Comparison of ENCODE assay signal across 13 mouse cellular contexts in genomic region chr4:32160815-32161214, GRCm38 (mm10).
DNase-seq lines count a peak whose midpoint lies in the region; ATAC-seq lines count a peak whose summit lies in the region.
"Had no signal": no experiment of that assay in that cellular context is flagged by ENCODE, and none has a peak within 500 bp of the region (broad histone marks: within the 10 kb centered on the region; RNA-seq: fewer than 3 reads in every experiment).

No protein-coding gene starts in this region.

- no peaks in the 10 kb centered on the region for H3K9me3 ChIP-seq in kidney, embryonic 14.5 days (ENCODE audit: control insufficient read depth, low read length)
- H3K9me3 ChIP-seq in kidney, embryonic 16.5 days (ENCODE audit: low read length), result no peaks in the 10 kb centered on the region
- H3K9me3 ChIP-seq: embryonic facial prominence, embryonic 15.5 days; midbrain, embryonic 12.5 days had no signal

- H3K27me3 ChIP-seq in kidney, embryonic 14.5 days (ENCODE audit: control insufficient read depth, insufficient read depth, low read length), result no peaks in the 10 kb centered on the region
- H3K27me3 ChIP-seq in kidney, embryonic 16.5 days (ENCODE audit: insufficient read depth, low read length), result no peaks in the 10 kb centered on the region
- H3K27me3 ChIP-seq: embryonic facial prominence, embryonic 15.5 days had no signal

- no peak overlapping the region for H3K27ac ChIP-seq in kidney, embryonic 14.5 days (ENCODE audit: low read depth, low read length)
- no peak overlapping the region for H3K27ac ChIP-seq in kidney, embryonic 16.5 days (ENCODE audit: low read length)
- H3K27ac ChIP-seq: embryonic facial prominence, embryonic 15.5 days; kidney, postnatal 0 days had no signal

- 0 out of 2 replicates have a peak, but pooled peaks have one; percentile 9 for ATAC-seq in kidney, embryonic 14.5 days (ENCODE audit: low FRiP score, low TSS enrichment)
- no peak for ATAC-seq in kidney, embryonic 16.5 days (ENCODE audit: low FRiP score, low TSS enrichment)
- ATAC-seq in hematopoietic stem cell, adult 5-6 weeks (replicated peaks in 1 of 2; ENCODE audit: insufficient read depth in 1 of 2, low FRiP score in 2 of 2, low TSS enrichment in 1 of 2, low read depth in 1 of 2, poor library complexity in 2 of 2, severe bottlenecking in 2 of 2), result peak; percentile 14 to 47; a peak in 3 of 4 replicates
- 0 out of 2 replicates have a peak, but pooled peaks have one; percentile 26 for ATAC-seq in neutrophil, adult 5-6 weeks (ENCODE audit: extremely low read depth, insufficient number of reproducible peaks, low FRiP score, poor library complexity, severe bottlenecking)

- H3K36me3 ChIP-seq in kidney, embryonic 14.5 days (ENCODE audit: control insufficient read depth, insufficient read depth, low read length), result no peaks in the 10 kb centered on the region
- no peaks in the 10 kb centered on the region for H3K36me3 ChIP-seq in kidney, embryonic 16.5 days (ENCODE audit: insufficient read depth, low read length)
- H3K36me3 ChIP-seq: embryonic facial prominence, embryonic 15.5 days; midbrain, embryonic 12.5 days had no signal

- peak; percentile 61 for DNase-seq in CD4-positive helper T cell, adult 2 months (ENCODE audit: low read depth, low spot score)
- DNase-seq in urinary bladder, postnatal 10 days (ENCODE audit: low spot score), result no peak
- no peak for DNase-seq in urinary bladder, postnatal 25 days (ENCODE audit: low spot score)
- no peak for DNase-seq in embryo, embryonic 11 days
- DNase-seq: cerebellum, adult 9-11 months had no signal

- 39% methylated on average over 2 of the region's 2 CpGs for WGBS in kidney, embryonic 14.5 days
- WGBS in kidney, embryonic 16.5 days, result 34% methylated on average over 2 of the region's 2 CpGs

- no peak overlapping the region for H3K9ac ChIP-seq in kidney, embryonic 14.5 days (ENCODE audit: low read depth, low read length)
- H3K9ac ChIP-seq in kidney, embryonic 16.5 days (replicated peaks; ENCODE audit: low read length), result no peak overlapping the region
- H3K9ac ChIP-seq: embryonic facial prominence, embryonic 15.5 days; hindbrain, embryonic 14.5 days; midbrain, embryonic 12.5 days had no signal

- no peaks in the 10 kb centered on the region for H3K4me1 ChIP-seq in kidney, embryonic 14.5 days (ENCODE audit: control insufficient read depth, insufficient read depth, low read length)
- H3K4me1 ChIP-seq in kidney, embryonic 16.5 days (ENCODE audit: insufficient read depth, low read length), result no peaks in the 10 kb centered on the region
- H3K4me1 ChIP-seq: embryonic facial prominence, embryonic 15.5 days had no signal

- no peak overlapping the region for H3K4me2 ChIP-seq in kidney, embryonic 14.5 days (replicated peaks; ENCODE audit: low read depth, low read length)
- no peak overlapping the region for H3K4me2 ChIP-seq in kidney, embryonic 16.5 days (replicated peaks; ENCODE audit: low read depth, low read length)
- H3K4me2 ChIP-seq: embryonic facial prominence, embryonic 15.5 days; hindbrain, embryonic 14.5 days; midbrain, embryonic 12.5 days had no signal

- no peak overlapping the region for H3K4me3 ChIP-seq in kidney, embryonic 14.5 days (ENCODE audit: low read length)
- H3K4me3 ChIP-seq in kidney, embryonic 16.5 days (ENCODE audit: low read length), result no peak overlapping the region
- H3K4me3 ChIP-seq: embryonic facial prominence, embryonic 15.5 days; midbrain, embryonic 12.5 days had no signal
